Mouse (Mus musculus) cerebellum, postnatal 4 days (tissue): ENCODE measurements at regions not wholly inside any gene's neighbourhood (a gene's known extent, or its start where the extent isn't known, plus 50 kb on each side); places are given as distances from the start of the nearest gene placed in this dataset.

Source experiments
- DNase-seq, 2 experiments: peaks; one replicate each; pipeline ENCODE4 v3.0.0; 2022; ENCODE audit warnings: low spot score in 2 of 2, mixed read lengths in 1 of 2

- no peak for DNase-seq
Measured at GRCm38 (mm10) chr13:44601024-44601423, 128.2 kb upstream of the Jarid2 start.

GRCm38 (mm10) chr13:44602658-44603057 is 126.6 kb upstream of the Jarid2 start:
- no peak for DNase-seq

- DNase-seq, result no peak
Measured at GRCm38 (mm10) chr13:44607316-44608285, 121.7 kb upstream of the Jarid2 start.

GRCm38 (mm10) chr13:44608286-44608675 is 121.0 kb upstream of the Jarid2 start:
- DNase-seq, result no peak

GRCm38 (mm10) chr13:44608681-44609335 is 120.5 kb upstream of the Jarid2 start:
- no peak for DNase-seq

GRCm38 (mm10) chr13:44609606-44610005 is 119.7 kb upstream of the Jarid2 start:
- DNase-seq, result no peak

GRCm38 (mm10) chr13:44615696-44616095 is 113.6 kb upstream of the Jarid2 start:
- no peak for DNase-seq

- no peak for DNase-seq
Measured at GRCm38 (mm10) chr13:44618368-44618767, 110.9 kb upstream of the Jarid2 start.

GRCm38 (mm10) chr13:44622661-44623355 is 106.5 kb upstream of the Jarid2 start:
- DNase-seq, result no peak

- DNase-seq, result no peak
Measured at GRCm38 (mm10) chr13:44624716-44625115, 104.6 kb upstream of the Jarid2 start.

GRCm38 (mm10) chr13:44625792-44626191 is 103.5 kb upstream of the Jarid2 start:
- no peak for DNase-seq

- no peak for DNase-seq
Measured at GRCm38 (mm10) chr13:44626806-44627205, 102.5 kb upstream of the Jarid2 start.

GRCm38 (mm10) chr13:44630061-44630460 is 99.2 kb upstream of the Jarid2 start:
- DNase-seq, result no peak

GRCm38 (mm10) chr13:44634616-44635015 is 94.7 kb upstream of the Jarid2 start:
- no peak for DNase-seq

- DNase-seq, result no peak
Measured at GRCm38 (mm10) chr13:44635221-44636007, 93.9 kb upstream of the Jarid2 start.

- no peak for DNase-seq
Measured at GRCm38 (mm10) chr13:44636008-44636335, 93.3 kb upstream of the Jarid2 start.

GRCm38 (mm10) chr13:44642361-44642760 is 86.9 kb upstream of the Jarid2 start:
- no peak for DNase-seq

- no peak for DNase-seq
Measured at GRCm38 (mm10) chr13:44650052-44650451, 79.2 kb upstream of the Jarid2 start.

GRCm38 (mm10) chr13:44651259-44652238 is 77.7 kb upstream of the Jarid2 start:
- DNase-seq, result no peak

GRCm38 (mm10) chr13:44657905-44658414 is 71.3 kb upstream of the Jarid2 start:
- no peak for DNase-seq
